Mouse (Mus musculus) cerebellum, adult 2 months (tissue): ENCODE measurements around the gene Tpm3.

Experiments used
- CTCF ChIP-seq: fragments of 200-500 bp; IDR thresholded peaks from 2 replicates; pipeline ENCODE4 v1.5.1; 2011; ENCODE audit warnings: low read depth, mild to moderate bottlenecking, control low read depth, low read length, moderate library complexity, borderline replicate concordance; ENCODE audit not compliant: insufficient read depth
- POLR2A ChIP-seq: fragments of 200-500 bp; IDR thresholded peaks from 2 replicates; pipeline ENCODE4 v1.6.1; 2011; ENCODE audit warnings: low read length, control low read depth, borderline replicate concordance; ENCODE audit not compliant: insufficient read depth

- peak; percentile 55; the same call in 1 of the 2 replicates for TF ChIP-seq CTCF
- no peak for TF ChIP-seq POLR2A
Observed at GRCm38 (mm10) chr3:90065553-90065952, 6.9 kb upstream of the Tpm3 start.
